Mouse (Mus musculus) B cell, adult 67 days (primary cell): ENCODE measurements around the gene Id1. TPM values are rescaled to one million over a fixed set of nuclear protein-coding genes. Genes with fewer than 3 reads are reported as not detected.

ENCODE experiments used
- total RNA-seq, 2 experiments: library from RNA; stranded (reverse); gene quantifications; 4 replicates each; pipeline ENCODE4 v1.2.4; 2023

Gene Id1
- total RNA-seq: 1 to 10 TPM in 1 of 2 experiments, under 1 TPM in 1; 0.62 to 1.0 TPM

GRCm38 (mm10) chr2:152736090-152736601, at the start of gene Id1:
Gene Id1, plus strand, starts transcription at chr2:152736251.

GRCm38 (mm10) chr2:152686806-152687267, 49.2 kb upstream of the Id1 start, which contains the start of gene Mcts2:
Gene Mcts2, plus strand, starts transcription at chr2:152687035.

GRCm38 (mm10) chr2:152753944-152754711, 18.1 kb downstream of the Id1 start, which contains the start of gene Cox4i2:
Gene Cox4i2, plus strand, starts transcription at chr2:152754173.

Other genes starting within 250 kb of the Id1 start
- not detected for gene Defb22, start 246.1 kb upstream of the Id1 start, total RNA-seq
- gene Defb26, start 224.6 kb upstream of the Id1 start, total RNA-seq: not detected
- not detected for gene Defb28, start 218.0 kb upstream of the Id1 start, total RNA-seq
- not detected for gene Defb29, start 196.2 kb upstream of the Id1 start, total RNA-seq
- gene Gm17416, start 166.9 kb upstream of the Id1 start, total RNA-seq: not detected
- not detected for gene Defb21, start 163.5 kb upstream of the Id1 start, total RNA-seq
- not detected for gene Defb19, start 155.9 kb upstream of the Id1 start, total RNA-seq
- not detected for gene Defb45, start 136.9 kb upstream of the Id1 start, total RNA-seq
- gene Defb36, start 131.9 kb upstream of the Id1 start, total RNA-seq: not detected
- not detected for gene Defb25, start 113.2 kb upstream of the Id1 start, total RNA-seq
- gene Rem1, start 109.3 kb upstream of the Id1 start, total RNA-seq: not detected
- gene H13, start 66.8 kb upstream of the Id1 start, total RNA-seq: 100 to 1,000 TPM; 100 to 106 TPM
- gene Mcts2, start 49.2 kb upstream of the Id1 start, total RNA-seq: 10 to 100 TPM; 24.4 to 28.9 TPM
- gene Cox4i2, start 17.9 kb downstream of the Id1 start, total RNA-seq: not detected
- 1 to 10 TPM; 7.6 to 9.0 TPM for gene Bcl2l1, start 95.5 kb downstream of the Id1 start, total RNA-seq
- 1 to 10 TPM; 1.0 to 2.8 TPM for gene Tpx2, start 111.7 kb downstream of the Id1 start, total RNA-seq
- not detected for gene Mylk2, start 175.1 kb downstream of the Id1 start, total RNA-seq
- not detected for gene Foxs1, start 197.0 kb downstream of the Id1 start, total RNA-seq
- gene Dusp15, start 215.4 kb downstream of the Id1 start, total RNA-seq: not detected
- not detected for gene Ttll9, start 226.2 kb downstream of the Id1 start, total RNA-seq